Mouse (Mus musculus) heart, adult 18-20 months (tissue): ENCODE data around the gene Pcyt2. TPM values are rescaled to one million over a fixed set of nuclear protein-coding genes. Genes with fewer than 3 reads are reported as not detected.
"Not testable (repeated sequence)": the region's sequence is repeated elsewhere in the genome, so short reads cannot be mapped to it uniquely, and the experiment has no call there.

Source experiments
- DNase-seq, 2 experiments: peaks; one replicate each; pipeline ENCODE4 v3.0.0; 2021 to 2022; ENCODE audit warnings: mixed read lengths in 1 of 2
- total RNA-seq, 2 experiments: library from RNA; stranded (reverse); gene quantifications; 2 replicates each; pipeline ENCODE4 v1.2.3; 2021

Pcyt2 gene
- total RNA-seq, 2 experiments from 2014 or later = 47.2 to 51.2 TPM

GRCm38 (mm10) chr11:120616617-120617294 lies 980 bp downstream of the Pcyt2 start:
- no peak for DNase-seq

- DNase-seq = no peak
Observed at GRCm38 (mm10) chr11:120615606-120616203, 2.0 kb downstream of the Pcyt2 start.

GRCm38 (mm10) chr11:120615167-120615566 lies 2.6 kb downstream of the Pcyt2 start:
- no peak for DNase-seq

- no peak for DNase-seq
Observed at GRCm38 (mm10) chr11:120613976-120614375, 3.8 kb downstream of the Pcyt2 start.

GRCm38 (mm10) chr11:120613481-120613972 lies 4.2 kb downstream of the Pcyt2 start:
- no peak for DNase-seq

- DNase-seq = peak; percentile 67 to 80
Observed at GRCm38 (mm10) chr11:120612763-120613162, 5.0 kb downstream of the Pcyt2 start.

- DNase-seq = no peak
Observed at GRCm38 (mm10) chr11:120610477-120611046, 7.2 kb downstream of the Pcyt2 start.

- DNase-seq = no peak
Observed at GRCm38 (mm10) chr11:120609250-120609649, 8.5 kb downstream of the Pcyt2 start.

- peak in 1 of 2 experiments; percentile 3 for DNase-seq
Observed at GRCm38 (mm10) chr11:120608241-120609034, 9.3 kb downstream of the Pcyt2 start, which contains the start of gene Npb. Gene Npb, plus strand, starts transcription at chr11:120608477.

GRCm38 (mm10) chr11:120606764-120607163 lies 11.0 kb downstream of the Pcyt2 start:
- DNase-seq = peak in 1 of 2 experiments; percentile 4

GRCm38 (mm10) chr11:120605667-120606066 lies 12.1 kb downstream of the Pcyt2 start:
- no peak for DNase-seq

GRCm38 (mm10) chr11:120603545-120603944 lies 14.2 kb downstream of the Pcyt2 start:
- DNase-seq = no peak

GRCm38 (mm10) chr11:120600716-120601115 lies 17.0 kb downstream of the Pcyt2 start:
- DNase-seq = no peak

GRCm38 (mm10) chr11:120598990-120599549 lies 18.7 kb downstream of the Pcyt2 start:
- DNase-seq = no peak

- peak; percentile 94 to 95 for DNase-seq
Observed at GRCm38 (mm10) chr11:120598283-120598989, 19.3 kb downstream of the Pcyt2 start, which contains the start of the genes Alyref and Anapc11. Gene Alyref, minus strand, starts transcription at chr11:120598365. Gene Anapc11, plus strand, starts transcription at chr11:120598421.

- DNase-seq = peak in 1 of 2 experiments; percentile 30
Observed at GRCm38 (mm10) chr11:120597240-120598235, 20.2 kb downstream of the Pcyt2 start.

- no peak for DNase-seq
Observed at GRCm38 (mm10) chr11:120588531-120588930, 29.2 kb downstream of the Pcyt2 start.

GRCm38 (mm10) chr11:120583937-120584336 lies 33.8 kb downstream of the Pcyt2 start:
- DNase-seq = no peak

GRCm38 (mm10) chr11:120582982-120583293 lies 34.8 kb downstream of the Pcyt2 start:
- not testable (repeated sequence) for DNase-seq
